Mouse (Mus musculus) ES-Bruce4 (cell line): ENCODE data around the gene Mtnr1b.

Source experiments
- CTCF ChIP-seq: IDR thresholded peaks from one replicate; pipeline ENCODE4 v1.8.1; 2011; ENCODE audit warnings: low read depth, low read length
- EP300 ChIP-seq: IDR thresholded peaks from 2 replicates; pipeline ENCODE4 v1.6.1; 2011; ENCODE audit warnings: low read depth, low read length; ENCODE audit not compliant: insufficient read depth
- POLR2A ChIP-seq: IDR thresholded peaks from one replicate; pipeline ENCODE4 v1.8.1; 2011; ENCODE audit warnings: low read length; ENCODE audit not compliant: insufficient read depth

- no peak for TF ChIP-seq CTCF
- no peak for TF ChIP-seq POLR2A
- TF ChIP-seq EP300 = no peak
Observed at GRCm38 (mm10) chr9:15786610-15787009, 87.7 kb downstream of the Mtnr1b start.
